Mouse (Mus musculus): ENCODE data around the gene Shh. TPM values are rescaled to one million over a fixed set of nuclear protein-coding genes. Genes with fewer than 3 reads are reported as not detected.
A peak's percentile ranks its signal among the peaks of the same experiment; 100 is the strongest.

Gene Shh
- total RNA-seq, 2 experiments from 2014 or later = 10.1 to 13.2 TPM

DNA sequence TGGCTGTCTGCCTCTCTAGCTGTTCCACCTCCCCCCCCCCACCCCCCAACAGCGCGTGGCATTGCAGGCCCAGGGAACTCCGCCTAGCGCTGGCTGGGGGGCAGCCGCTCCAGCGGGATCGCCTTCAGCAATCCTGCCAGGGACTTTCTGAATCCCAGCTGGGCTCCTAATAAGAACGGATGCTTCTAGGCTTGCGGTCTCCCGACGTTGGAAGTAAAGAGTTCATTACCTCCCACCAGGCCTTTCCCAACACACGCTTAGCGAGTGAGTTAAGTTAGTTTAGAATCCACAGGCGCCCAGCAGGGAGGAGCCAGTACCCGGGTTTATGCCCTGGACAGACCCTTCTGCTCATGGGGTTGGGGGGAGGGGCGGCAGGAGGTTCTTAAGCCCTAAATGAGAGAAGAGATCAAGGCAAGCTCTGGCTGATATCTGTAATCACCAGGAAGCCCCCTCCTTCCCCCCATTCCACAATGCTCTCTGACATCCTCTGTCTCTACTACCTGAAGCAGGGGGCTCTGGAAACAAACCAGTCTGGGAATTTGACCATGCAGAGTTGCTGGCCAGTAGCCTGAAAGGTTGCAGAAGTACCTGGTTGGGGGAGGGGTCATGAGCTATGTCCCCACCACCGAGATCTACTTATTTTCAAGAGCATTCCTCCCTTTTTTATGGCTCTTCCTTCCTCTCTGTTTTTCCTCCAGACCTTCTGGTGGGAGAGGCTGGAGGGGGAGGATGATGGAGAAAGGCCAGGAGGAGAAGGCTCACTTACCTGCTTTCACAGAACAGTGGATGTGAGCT is 6.3 kb downstream of the Shh start:
- DNase-seq (ENCODE audit: low spot score in 2 of 2) = peak in 1 of 2 experiments; percentile 16

GRCm38 (mm10) chr5:28459456-28460225 is 7.4 kb downstream of the Shh start:
- peak in 1 of 2 experiments; percentile 18 for DNase-seq (ENCODE audit: low spot score in 2 of 2)

GRCm38 (mm10) chr5:28458821-28459240 is 8.2 kb downstream of the Shh start:
- peak in 1 of 2 experiments; percentile 16 for DNase-seq (ENCODE audit: low spot score in 2 of 2)

DNA sequence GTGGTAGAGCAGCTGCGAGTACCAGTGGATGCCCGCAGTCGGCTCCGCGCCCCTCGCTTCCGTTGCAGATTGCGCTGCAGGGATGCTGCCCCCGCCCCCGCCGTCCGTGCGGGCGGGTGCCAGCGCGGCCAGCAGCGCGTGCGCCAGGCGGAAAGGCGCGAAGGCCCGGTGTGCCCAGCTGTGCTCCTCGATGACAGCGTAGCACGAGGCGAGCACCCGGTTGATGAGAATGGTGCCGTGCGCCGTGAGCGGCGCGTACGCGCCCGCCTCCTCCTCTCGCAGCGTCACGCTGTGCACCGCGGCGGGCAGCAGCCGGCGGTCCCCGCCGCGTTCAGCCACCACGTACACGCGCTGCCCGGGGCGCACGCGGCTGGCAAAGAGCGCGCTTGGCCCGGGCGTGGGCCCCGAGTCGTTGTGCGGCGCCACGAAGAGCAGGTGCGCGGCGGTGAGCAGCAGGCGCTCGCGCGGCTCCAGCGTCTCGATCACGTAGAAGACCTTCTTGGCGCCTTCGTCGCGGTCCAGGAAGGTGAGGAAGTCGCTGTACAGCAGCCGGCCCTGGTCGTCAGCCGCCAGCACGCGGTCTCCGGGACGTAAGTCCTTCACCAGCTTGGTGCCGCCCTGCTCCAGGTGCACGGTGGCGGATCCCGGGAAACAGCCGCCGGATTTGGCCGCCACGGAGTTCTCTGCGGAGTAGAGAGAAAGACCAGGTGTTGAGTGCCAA is 9.0 kb downstream of the Shh start:
- peak; percentile 1 to 17 for DNase-seq (ENCODE audit: low spot score in 2 of 2)

DNA sequence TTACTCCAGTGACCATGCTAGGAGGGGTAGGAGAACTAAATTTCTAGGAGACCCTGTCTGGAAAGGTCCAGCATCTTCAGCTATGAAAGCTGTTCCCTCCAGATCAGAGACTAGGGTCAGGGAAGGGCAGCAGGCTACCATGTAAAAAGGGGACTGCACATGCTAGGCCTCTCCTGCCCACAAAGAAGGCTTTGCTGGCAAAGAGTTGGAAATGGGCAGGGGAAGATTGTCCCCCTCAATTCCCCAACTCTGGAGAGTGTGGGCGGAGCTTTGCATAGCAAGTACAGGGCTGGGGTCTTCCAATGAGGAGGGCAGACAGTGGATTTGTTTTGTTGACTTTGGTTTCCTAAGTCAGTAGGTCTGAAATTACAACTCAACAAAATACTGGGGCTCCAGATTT is 10.7 kb downstream of the Shh start:
- DNase-seq (ENCODE audit: low spot score in 2 of 2) = peak; percentile 1 to 7

DNA sequence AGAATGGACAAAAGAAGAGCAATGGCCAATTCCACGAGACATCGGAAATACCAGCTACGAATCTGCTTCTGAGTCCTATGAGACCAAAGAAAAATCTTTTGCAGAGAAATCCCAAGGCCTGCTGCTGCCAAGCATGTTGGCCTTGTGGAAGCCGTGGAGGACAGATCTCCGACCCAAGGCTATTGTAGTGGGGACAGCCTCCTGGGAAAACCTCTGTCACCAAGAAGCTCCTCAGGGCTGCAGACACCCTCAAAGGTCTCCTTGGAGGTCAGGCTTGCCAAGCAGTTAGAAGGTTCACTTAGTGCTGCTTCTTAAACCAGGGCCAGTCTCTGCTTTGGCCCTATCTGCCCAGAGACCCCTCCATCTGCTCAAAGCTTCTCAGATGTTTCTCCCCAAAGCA is 11.3 kb downstream of the Shh start:
- DNase-seq (ENCODE audit: low spot score in 2 of 2) = peak in 1 of 2 experiments; percentile 8

DNA sequence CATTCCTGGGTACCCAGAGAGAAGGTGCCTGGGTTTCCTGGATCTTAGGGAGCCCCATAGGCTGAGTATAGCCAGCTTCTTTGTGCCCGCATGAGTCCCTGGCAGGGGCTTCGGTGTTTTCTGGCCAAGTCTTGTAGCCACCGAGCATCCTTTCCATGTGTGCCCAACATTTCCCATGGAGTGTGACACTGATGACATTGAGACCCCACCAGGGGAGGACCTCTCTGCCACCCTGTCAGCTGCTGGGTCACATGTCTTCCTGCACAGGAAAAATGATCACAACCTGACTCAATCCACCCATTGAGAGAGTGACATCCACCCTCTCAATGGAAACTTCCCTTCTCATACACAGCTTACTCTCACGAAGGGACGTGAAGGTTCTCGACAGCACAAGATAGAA is 12.5 kb downstream of the Shh start:
- DNase-seq (ENCODE audit: low spot score in 2 of 2) = peak in 1 of 2 experiments; percentile 1

DNA sequence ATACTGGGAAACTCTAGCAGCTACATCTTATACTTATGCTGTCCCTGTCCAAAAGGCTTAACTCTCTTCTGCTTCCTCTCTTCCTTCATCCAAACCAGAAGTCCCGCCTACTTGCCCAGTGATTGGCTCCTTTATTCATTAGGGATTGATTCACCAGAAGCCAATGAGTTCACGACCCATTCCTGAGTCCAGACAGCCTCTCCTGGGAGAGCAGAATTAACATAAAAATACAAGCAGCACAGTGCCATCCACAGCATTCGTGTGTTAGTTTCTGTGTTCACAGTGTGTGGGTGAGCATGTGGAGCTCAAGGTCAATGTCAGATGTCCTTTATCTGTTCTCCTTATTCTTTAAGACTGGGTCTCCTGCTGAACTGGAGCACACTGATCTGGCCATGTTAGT is 13.5 kb downstream of the Shh start:
- peak in 1 of 2 experiments; percentile 1 for DNase-seq (ENCODE audit: low spot score in 2 of 2)

GRCm38 (mm10) chr5:28453086-28453485 is 14.0 kb downstream of the Shh start:
- DNase-seq (ENCODE audit: low spot score in 2 of 2) = peak in 1 of 2 experiments; percentile 9

GRCm38 (mm10) chr5:28451053-28451638 is 15.9 kb downstream of the Shh start:
- peak; percentile 86 to 88 for DNase-seq (ENCODE audit: low spot score in 2 of 2)

- peak in 1 of 2 experiments; percentile 6 for DNase-seq (ENCODE audit: low spot score in 2 of 2)
Observed at GRCm38 (mm10) chr5:28450126-28450890, 16.7 kb downstream of the Shh start.

- no peak for DNase-seq (ENCODE audit: low spot score in 2 of 2)
Observed at GRCm38 (mm10) chr5:28425926-28426325, 41.1 kb downstream of the Shh start.

- DNase-seq (ENCODE audit: low spot score in 2 of 2) = no peak
Observed at GRCm38 (mm10) chr5:28423781-28424180, 43.3 kb downstream of the Shh start.

DNA sequence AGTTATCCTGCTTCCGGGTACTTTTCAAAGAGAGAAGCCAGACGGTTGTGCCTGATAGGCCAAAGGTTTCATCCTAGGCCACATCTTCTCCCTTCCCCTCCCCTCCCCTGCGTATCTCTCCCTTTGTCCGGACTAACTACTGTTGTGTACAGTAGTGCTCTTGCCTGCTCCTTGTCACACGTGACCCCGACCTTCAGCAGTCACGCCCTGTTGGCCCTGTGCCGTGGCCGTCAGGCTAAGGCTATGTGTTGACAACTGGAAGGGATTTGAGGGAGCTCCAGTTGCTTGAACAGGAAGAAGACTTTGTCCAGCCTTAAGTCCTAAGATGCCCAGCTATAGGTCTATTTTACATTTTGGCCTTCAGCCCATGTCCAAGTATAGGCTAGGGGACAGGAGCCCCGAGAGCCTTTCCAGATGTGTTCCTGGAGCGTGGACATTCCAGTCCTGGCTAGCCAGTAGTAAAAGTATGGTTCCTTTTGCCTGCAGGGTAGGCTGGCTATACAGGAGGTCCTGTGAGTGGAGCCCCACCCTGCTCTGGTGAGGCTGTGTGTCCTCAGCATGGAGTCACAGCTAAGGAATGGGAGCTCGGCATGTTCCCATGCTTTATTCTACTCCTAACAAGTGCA is 47.3 kb downstream of the Shh start:
- DNase-seq (ENCODE audit: low spot score in 2 of 2) = no peak

DNA sequence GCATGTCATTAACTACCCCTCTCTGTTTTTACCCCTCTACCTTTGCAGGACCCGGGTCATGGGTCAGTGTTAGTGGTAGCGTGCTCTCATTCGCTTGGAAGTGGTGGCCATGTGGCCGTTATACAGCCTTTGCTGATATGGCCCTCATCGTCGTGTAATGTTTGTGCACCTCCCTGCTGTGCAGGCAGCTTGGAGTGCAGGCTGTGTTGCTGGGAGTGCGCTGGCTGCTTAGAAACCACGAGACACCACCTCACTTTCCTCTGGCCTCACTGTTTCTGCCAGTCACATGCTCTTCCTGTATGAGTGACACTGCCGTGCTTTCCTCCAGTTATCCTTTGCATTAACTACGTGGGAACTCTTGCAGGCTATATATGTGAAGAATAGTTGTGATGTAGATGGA is 48.3 kb downstream of the Shh start:
- no peak for DNase-seq (ENCODE audit: low spot score in 2 of 2)

GRCm38 (mm10) chr5:28416029-28416428 is 51.0 kb downstream of the Shh start:
- no peak for DNase-seq (ENCODE audit: low spot score in 2 of 2)

- no peak for DNase-seq (ENCODE audit: low spot score in 2 of 2)
Observed at GRCm38 (mm10) chr5:28414076-28414475, 53.0 kb downstream of the Shh start.

DNA sequence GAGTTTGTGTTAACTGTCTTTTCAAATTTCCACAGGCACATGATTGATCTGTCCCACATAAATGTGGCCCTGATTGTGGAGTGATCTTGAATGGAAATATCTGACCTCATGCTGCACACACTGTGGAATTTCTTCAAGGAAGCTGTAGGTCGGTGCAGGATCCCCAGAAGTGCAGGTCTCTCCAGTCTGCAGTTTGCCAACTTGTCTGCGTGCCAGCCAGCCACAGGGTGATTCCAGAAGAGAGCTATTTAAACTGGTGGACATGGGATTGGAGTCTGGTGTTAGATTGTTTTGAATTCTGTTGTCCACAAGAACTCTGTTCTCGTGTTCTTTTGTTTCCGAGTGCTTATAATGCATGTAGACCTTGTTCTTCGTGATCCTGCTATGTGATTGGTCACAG is 53.5 kb downstream of the Shh start:
- no peak for DNase-seq (ENCODE audit: low spot score in 2 of 2)

- DNase-seq (ENCODE audit: low spot score in 2 of 2) = peak in 1 of 2 experiments; percentile 36
Observed at GRCm38 (mm10) chr5:28412006-28412685, 54.9 kb downstream of the Shh start.
